Mouse (Mus musculus): ENCODE data around the gene Rps28. TPM values are rescaled to one million over a fixed set of nuclear protein-coding genes. Genes with fewer than 3 reads are reported as not detected.
"Not testable (repeated sequence)": the region's sequence is repeated elsewhere in the genome, so short reads cannot be mapped to it uniquely, and the experiment has no call there.

Gene Rps28
- polyA plus RNA-seq, 1 experiment from 2014 or later: 962 TPM

- H3K4me3 ChIP-seq: peak overlapping the region; percentile 82
- no peaks in the 10 kb centered on the region for H3K9me3 ChIP-seq
- H3K4me2 ChIP-seq (replicated peaks): peak overlapping the region; percentile 85
- H3K27me3 ChIP-seq: no peaks in the 10 kb centered on the region
- peak overlapping the region; percentile 87 for H3K9ac ChIP-seq
- H3K27ac ChIP-seq: no peak overlapping the region
- peaks cover 41% of the 10 kb centered on the region for H3K4me1 ChIP-seq
- no peak for ATAC-seq (ENCODE audit: low FRiP score, low read depth)
- peaks cover 57% of the 10 kb centered on the region for H3K36me3 ChIP-seq
- WGBS: 87% methylated on average over 8 of the region's 8 CpGs
These were observed 1.1 kb upstream of the Rps28 start for GRCm38 (mm10) chr17:33825462-33825861.

- peaks cover 41% of the 10 kb centered on the region for H3K4me1 ChIP-seq
- not testable (repeated sequence) for H3K9me3 ChIP-seq; ATAC-seq (ENCODE audit: low FRiP score, low read depth); H3K27me3 ChIP-seq
- WGBS: 3% methylated on average over 6 of the region's 6 CpGs
- peak overlapping the region; percentile 92; the same call in 1 of the 2 replicates for H3K27ac ChIP-seq
- H3K9ac ChIP-seq: peak overlapping the region; percentile 87
- H3K36me3 ChIP-seq: peaks cover 57% of the 10 kb centered on the region
- peak overlapping the region; percentile 85 for H3K4me2 ChIP-seq (replicated peaks)
- H3K4me3 ChIP-seq: peak overlapping the region; percentile 82
These were observed 602 bp upstream of the Rps28 start for GRCm38 (mm10) chr17:33824997-33825330.

GRCm38 (mm10) chr17:33823171-33823570 is 1.2 kb downstream of the Rps28 start:
- 81% methylated on average over 8 of the region's 8 CpGs for WGBS
- peak overlapping the region; percentile 87 for H3K9ac ChIP-seq
- peaks cover 44% of the 10 kb centered on the region for H3K4me1 ChIP-seq
- H3K36me3 ChIP-seq: peaks cover 62% of the 10 kb centered on the region
- H3K27ac ChIP-seq; H3K27me3 ChIP-seq; H3K9me3 ChIP-seq; ATAC-seq (ENCODE audit: low FRiP score, low read depth): not testable (repeated sequence)
- H3K4me2 ChIP-seq (replicated peaks): peak overlapping the region; percentile 96
- H3K4me3 ChIP-seq: peak overlapping the region; percentile 82

- Histone ChIP-seq H3K4me3 (peak overlapping the region; percentile 82), H3K36me3 (peaks cover 59% of the 10 kb centered on the region), H3K27me3 (no peaks in the 10 kb centered on the region), H3K4me1 (peaks cover 47% of the 10 kb centered on the region), H3K9ac (peak overlapping the region; percentile 87; the same call in 1 of the 2 replicates), H3K9me3 (no peaks in the 10 kb centered on the region), H3K27ac (no peak overlapping the region), H3K4me2 (replicated peaks) (peak overlapping the region; percentile 96)
- no peak for ATAC-seq (ENCODE audit: low FRiP score, low read depth)
- WGBS: 88% methylated on average over 1 of the region's 1 CpGs
These were observed 1.9 kb downstream of the Rps28 start for GRCm38 (mm10) chr17:33822436-33822959.

GRCm38 (mm10) chr17:33817969-33818643 is 6.3 kb downstream of the Rps28 start:
- peaks cover 49% of the 10 kb centered on the region for H3K36me3 ChIP-seq

GRCm38 (mm10) chr17:33817184-33817968 is 7.0 kb downstream of the Rps28 start:
- peaks cover 26% of the 10 kb centered on the region for H3K4me1 ChIP-seq
- no peaks in the 10 kb centered on the region for H3K9me3 ChIP-seq
- peak; percentile 97 for ATAC-seq (ENCODE audit: low FRiP score, low read depth)
- peak overlapping the region; percentile 86 for H3K27ac ChIP-seq
- H3K27me3 ChIP-seq: no peaks in the 10 kb centered on the region; the same call in 1 of the 2 replicates
- H3K4me3 ChIP-seq: peak overlapping the region; percentile 62
- WGBS: under 1% methylated on average over 89 of the region's 89 CpGs
- H3K9ac ChIP-seq: peak overlapping the region; percentile 81
- peak overlapping the region; percentile 86 for H3K4me2 ChIP-seq (replicated peaks)
- peaks cover 42% of the 10 kb centered on the region for H3K36me3 ChIP-seq

More at GRCm38 (mm10) chr17:33817969-33818643, 6.3 kb downstream of the Rps28 start:
- peak overlapping the region; percentile 86 for H3K4me2 ChIP-seq (replicated peaks)
- H3K27me3 ChIP-seq: no peaks in the 10 kb centered on the region
- peak overlapping the region; percentile 72 for H3K27ac ChIP-seq
- ATAC-seq (ENCODE audit: low FRiP score, low read depth): no peak; the same call in 1 of the 2 replicates
- no peaks in the 10 kb centered on the region for H3K9me3 ChIP-seq
- peak overlapping the region; percentile 81 for H3K9ac ChIP-seq
- H3K4me3 ChIP-seq: peak overlapping the region; percentile 62
- H3K4me1 ChIP-seq: peaks cover 33% of the 10 kb centered on the region
- WGBS: 18% methylated on average over 33 of the region's 33 CpGs

GRCm38 (mm10) chr17:33816612-33817011 is 7.8 kb downstream of the Rps28 start:
- Histone ChIP-seq H3K4me3 (peak overlapping the region; percentile 62), H3K9me3 (no peaks in the 10 kb centered on the region), H3K27ac (no peak overlapping the region), H3K9ac (no peak overlapping the region), H3K4me1 (peaks cover 18% of the 10 kb centered on the region), H3K4me2 (replicated peaks) (peak overlapping the region; percentile 86), H3K36me3 (peaks cover 34% of the 10 kb centered on the region), H3K27me3 (peaks cover 2% of the 10 kb centered on the region)
- 57% methylated on average over 5 of the region's 5 CpGs for WGBS
- no peak for ATAC-seq (ENCODE audit: low FRiP score, low read depth)

- 94% methylated on average over 5 of the region's 6 CpGs for WGBS
- no peak for ATAC-seq (ENCODE audit: low FRiP score, low read depth)
These were observed 9.0 kb downstream of the Rps28 start for GRCm38 (mm10) chr17:33815399-33815798.

GRCm38 (mm10) chr17:33812990-33813389 is 11.4 kb downstream of the Rps28 start:
- Histone ChIP-seq H3K9me3 (no peaks in the 10 kb centered on the region), H3K4me1 (peaks cover 16% of the 10 kb centered on the region), H3K27ac (no peak overlapping the region), H3K36me3 (no peaks in the 10 kb centered on the region), H3K9ac (no peak overlapping the region), H3K4me3 (no peak overlapping the region), H3K27me3 (peaks cover 12% of the 10 kb centered on the region), H3K4me2 (replicated peaks) (no peak overlapping the region)
- 62% methylated on average over 4 of the region's 4 CpGs for WGBS
- ATAC-seq (ENCODE audit: low FRiP score, low read depth): no peak

More at GRCm38 (mm10) chr17:33815399-33815798, 9.0 kb downstream of the Rps28 start:
- no peak overlapping the region for H3K27ac ChIP-seq
- H3K36me3 ChIP-seq: peaks cover 22% of the 10 kb centered on the region
- no peaks in the 10 kb centered on the region for H3K9me3 ChIP-seq
- H3K4me3 ChIP-seq: no peak overlapping the region
- H3K4me1 ChIP-seq: peaks cover 25% of the 10 kb centered on the region
- H3K9ac ChIP-seq: no peak overlapping the region
- H3K27me3 ChIP-seq: peaks cover 12% of the 10 kb centered on the region
- H3K4me2 ChIP-seq (replicated peaks): no peak overlapping the region

- ATAC-seq (ENCODE audit: low FRiP score, low read depth): no peak
- no peak overlapping the region for H3K27ac ChIP-seq
- WGBS: 48% methylated on average over 3 of the region's 3 CpGs
- H3K9me3 ChIP-seq: no peaks in the 10 kb centered on the region
- H3K27me3 ChIP-seq: peaks cover 12% of the 10 kb centered on the region
- H3K4me1 ChIP-seq: peaks cover 13% of the 10 kb centered on the region
- no peak overlapping the region for H3K9ac ChIP-seq
- no peak overlapping the region for H3K4me2 ChIP-seq (replicated peaks)
- no peaks in the 10 kb centered on the region for H3K36me3 ChIP-seq
- H3K4me3 ChIP-seq: no peak overlapping the region
These were observed 11.9 kb downstream of the Rps28 start for GRCm38 (mm10) chr17:33812475-33812874.

- ATAC-seq (ENCODE audit: low FRiP score, low read depth): no peak
- no peaks in the 10 kb centered on the region for H3K9me3 ChIP-seq
- H3K4me2 ChIP-seq (replicated peaks): peak overlapping the region; percentile 85
- peaks cover 9% of the 10 kb centered on the region for H3K4me1 ChIP-seq
- WGBS: 33% methylated on average over 7 of the region's 7 CpGs
- H3K36me3 ChIP-seq: no peaks in the 10 kb centered on the region
- H3K9ac ChIP-seq: peak overlapping the region; percentile 35; the same call in 1 of the 2 replicates
- peaks cover 12% of the 10 kb centered on the region for H3K27me3 ChIP-seq
- H3K4me3 ChIP-seq: peak overlapping the region; percentile 56
- no peak overlapping the region; the same call in 1 of the 2 replicates for H3K27ac ChIP-seq
These were observed 13.2 kb downstream of the Rps28 start for GRCm38 (mm10) chr17:33811142-33811516.

Measured in limb, embryonic 13.5 days (tissue).